Mouse (Mus musculus): Measurements from ENCODE around the gene Fez2.

DNA sequence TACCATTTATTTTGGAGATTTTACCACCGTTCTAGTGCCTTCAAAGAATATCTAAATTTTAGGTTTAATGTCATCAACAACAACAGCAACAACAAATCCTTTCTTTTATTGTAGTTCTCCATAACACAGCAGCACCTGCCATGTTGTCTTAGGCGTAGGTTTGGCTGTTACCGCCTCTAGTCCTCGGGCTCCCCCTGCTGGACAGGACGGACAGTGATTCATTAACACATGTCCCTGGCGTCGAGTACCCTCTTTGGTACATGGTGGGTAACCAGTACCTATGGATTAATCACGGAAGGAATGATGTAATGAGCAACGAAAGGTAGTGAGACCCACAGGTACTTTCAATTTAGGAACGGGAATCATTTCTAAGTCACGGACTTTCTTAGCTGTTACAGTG is 37.2 kb upstream of the Fez2 start:
- peak; percentile 97 for TF ChIP-seq CTCF (IDR thresholded peaks at IDR 0.05; ENCODE audit: low read depth)
- no peak for TF ChIP-seq EP300 (IDR thresholded peaks at IDR 0.05; ENCODE audit: low read depth)

All from liver, postnatal 0 days (tissue).